Mouse (Mus musculus) urinary bladder, postnatal 14 days (tissue): Measurements from ENCODE around the gene Tnks2.

ENCODE experiments used
- DNase-seq: peaks from one replicate; pipeline ENCODE4 v3.0.0; 2021; ENCODE audit warnings: low spot score

Tnks2 gene

GRCm38 (mm10) chr19:36896791-36897569 lies 62.9 kb downstream of the Tnks2 start:
- DNase-seq, result no peak

GRCm38 (mm10) chr19:36897778-36898177 lies 63.7 kb downstream of the Tnks2 start:
- DNase-seq, result peak; percentile 23

GRCm38 (mm10) chr19:36903377-36903776 lies 69.3 kb downstream of the Tnks2 start:
- no peak for DNase-seq

- peak; percentile 14 for DNase-seq
These were observed 70.4 kb downstream of the Tnks2 start for GRCm38 (mm10) chr19:36904211-36905007.

GRCm38 (mm10) chr19:36909150-36909549 lies 75.1 kb downstream of the Tnks2 start:
- DNase-seq, result no peak

- peak; percentile 71 for DNase-seq
These were observed 75.8 kb downstream of the Tnks2 start for GRCm38 (mm10) chr19:36909676-36910292.

GRCm38 (mm10) chr19:36910424-36911045 lies 76.5 kb downstream of the Tnks2 start:
- DNase-seq, result no peak

GRCm38 (mm10) chr19:36913064-36913463 lies 79.0 kb downstream of the Tnks2 start:
- DNase-seq, result no peak

- no peak for DNase-seq
These were observed 82.2 kb downstream of the Tnks2 start for GRCm38 (mm10) chr19:36916206-36916605.

GRCm38 (mm10) chr19:36916876-36917389 lies 82.9 kb downstream of the Tnks2 start:
- no peak for DNase-seq

GRCm38 (mm10) chr19:36918441-36919301 lies 84.6 kb downstream of the Tnks2 start:
- DNase-seq, result peak; percentile 86

GRCm38 (mm10) chr19:36919466-36919865 lies 85.4 kb downstream of the Tnks2 start, which contains the start of gene Fgfbp3:
TSS of gene Fgfbp3 (minus strand) at chr19:36919615.
- no peak for DNase-seq

- no peak for DNase-seq
These were observed 88.0 kb downstream of the Tnks2 start for GRCm38 (mm10) chr19:36922015-36922414.

GRCm38 (mm10) chr19:36922936-36923335 lies 88.9 kb downstream of the Tnks2 start:
- no peak for DNase-seq

GRCm38 (mm10) chr19:36925671-36926552 lies 91.9 kb downstream of the Tnks2 start, which contains the start of gene Btaf1:
TSS of gene Btaf1 (plus strand) at chr19:36926079.
- DNase-seq, result peak; percentile 88

- no peak for DNase-seq
These were observed 92.7 kb downstream of the Tnks2 start for GRCm38 (mm10) chr19:36926553-36927236.

GRCm38 (mm10) chr19:36927800-36928361 lies 93.8 kb downstream of the Tnks2 start:
- no peak for DNase-seq

GRCm38 (mm10) chr19:36929816-36930215 lies 95.8 kb downstream of the Tnks2 start:
- no peak for DNase-seq

- DNase-seq, result no peak
These were observed 98.1 kb downstream of the Tnks2 start for GRCm38 (mm10) chr19:36932097-36932496.
